ENCODE assay signal across 18 mouse cellular contexts in the genomic region with DNA sequence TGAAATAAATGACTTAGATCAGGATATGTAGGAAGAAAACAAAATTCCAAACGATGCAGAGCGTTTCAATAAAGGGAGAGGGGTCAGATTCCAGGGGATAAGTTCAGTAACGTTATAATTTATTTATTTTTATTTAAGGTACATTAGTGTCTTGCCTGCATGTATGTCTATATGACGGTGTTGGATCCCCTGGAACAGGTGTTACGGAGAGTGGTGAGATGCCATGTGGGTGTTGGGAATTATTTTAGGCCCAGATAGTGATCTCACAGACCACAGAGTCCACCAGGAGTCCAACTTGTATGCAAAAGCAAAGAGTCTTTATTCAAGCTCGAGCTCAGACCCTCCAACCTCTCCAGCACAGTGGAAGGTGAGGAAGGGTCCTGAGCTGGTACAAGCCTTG. TPM values are rescaled to one million over a fixed set of nuclear protein-coding genes. Genes with fewer than 3 reads are reported as not detected.
DNase-seq lines count a peak whose midpoint lies in the region; ATAC-seq and TF ChIP-seq lines count a peak whose summit lies in the region.
"Had no signal": no experiment of that assay in that cellular context is flagged by ENCODE, and none has a peak within 500 bp of the region (broad histone marks: within the 10 kb centered on the region; RNA-seq: fewer than 3 reads in every experiment).

No protein-coding gene starts in this region.

- H3K27ac ChIP-seq in forebrain, embryonic 14.5 days (ENCODE audit: low read depth, low read length): no peak overlapping the region
- no peak overlapping the region for H3K27ac ChIP-seq in forebrain, embryonic 10.5 days
- peak overlapping the region; percentile 89 for H3K27ac ChIP-seq in gastrocnemius, adult 2 months
- H3K27ac ChIP-seq in hindbrain, embryonic 16.5 days (ENCODE audit: low read depth, low read length): no peak overlapping the region; the same call in 1 of the 2 replicates
- no peak overlapping the region for H3K27ac ChIP-seq in hindbrain, embryonic 13.5 days
- no peak overlapping the region for H3K27ac ChIP-seq in neural tube, embryonic 14.5 days (ENCODE audit: low read depth, low read length)

- no peak for DNase-seq in forebrain, embryonic 14.5 days (ENCODE audit: low spot score)
- DNase-seq in forebrain, embryonic 10.5 days (ENCODE audit: extremely low spot score, low spot score): no peak
- no peak for DNase-seq in gastrocnemius, adult 2 months
- no peak for DNase-seq in gastrocnemius, postnatal 14 days
- no peak for DNase-seq in neural tube, embryonic 10.5 days (ENCODE audit: extremely low spot score, low spot score)
- DNase-seq: B cell, adult 2 months; cerebellum, adult 18-20 months; gastrocnemius, postnatal 10 days had no signal

- H3K9ac ChIP-seq in forebrain, embryonic 14.5 days (ENCODE audit: low read length): no peak overlapping the region
- no peak overlapping the region for H3K9ac ChIP-seq in hindbrain, embryonic 16.5 days (ENCODE audit: low read depth, low read length)
- no peak overlapping the region for H3K9ac ChIP-seq in hindbrain, embryonic 13.5 days
- no peak overlapping the region for H3K9ac ChIP-seq in neural tube, embryonic 14.5 days (replicated peaks; ENCODE audit: low read depth, low read length)

- peak; percentile 46; the same call in 1 of the 2 replicates for ATAC-seq in forebrain, embryonic 14.5 days
- 0 out of 2 replicates have a peak, but pooled peaks have one; percentile 42 for ATAC-seq in hindbrain, embryonic 16.5 days
- ATAC-seq in hindbrain, embryonic 13.5 days (ENCODE audit: low FRiP score): no peak
- ATAC-seq in neural tube, embryonic 14.5 days (ENCODE audit: low read depth): peak; percentile 38; the same call in 1 of the 2 replicates
- ATAC-seq: intestine, postnatal 0 days; Patski had no signal

- no peak overlapping the region for H3K4me2 ChIP-seq in forebrain, embryonic 14.5 days (ENCODE audit: low read length)
- no peak overlapping the region for H3K4me2 ChIP-seq in hindbrain, embryonic 16.5 days (ENCODE audit: low read length)
- H3K4me2 ChIP-seq in hindbrain, embryonic 13.5 days: no peak overlapping the region
- H3K4me2 ChIP-seq in neural tube, embryonic 14.5 days (ENCODE audit: low read depth, low read length): no peak overlapping the region
- H3K4me2 ChIP-seq: heart, embryonic 11.5 days had no signal

- H3K4me3 ChIP-seq in forebrain, embryonic 14.5 days (ENCODE audit: low read depth, low read length): no peak overlapping the region
- H3K4me3 ChIP-seq in forebrain, embryonic 10.5 days: no peak overlapping the region
- H3K4me3 ChIP-seq in gastrocnemius, adult 2 months: no peak overlapping the region
- no peak overlapping the region for H3K4me3 ChIP-seq in hindbrain, embryonic 16.5 days (ENCODE audit: low read length)
- no peak overlapping the region for H3K4me3 ChIP-seq in hindbrain, embryonic 13.5 days
- H3K4me3 ChIP-seq in neural tube, embryonic 14.5 days (ENCODE audit: low read depth, low read length): no peak overlapping the region

- H3K9me3 ChIP-seq in forebrain, embryonic 14.5 days (replicated peaks; ENCODE audit: control insufficient read depth, low read length): no peaks in the 10 kb centered on the region
- no peaks in the 10 kb centered on the region for H3K9me3 ChIP-seq in forebrain, embryonic 10.5 days
- no peaks in the 10 kb centered on the region for H3K9me3 ChIP-seq in hindbrain, embryonic 16.5 days (ENCODE audit: control insufficient read depth, low read length)
- H3K9me3 ChIP-seq in hindbrain, embryonic 13.5 days: no peaks in the 10 kb centered on the region
- H3K9me3 ChIP-seq in neural tube, embryonic 14.5 days (ENCODE audit: control insufficient read depth, low read length): no peaks in the 10 kb centered on the region
- H3K9me3 ChIP-seq: G1E had no signal

- H3K4me1 ChIP-seq in forebrain, embryonic 14.5 days (ENCODE audit: control insufficient read depth, insufficient read depth, low read length): no peaks in the 10 kb centered on the region; the same call in 1 of the 2 replicates
- peaks cover 8% of the 10 kb centered on the region for H3K4me1 ChIP-seq in forebrain, embryonic 10.5 days
- no peaks in the 10 kb centered on the region for H3K4me1 ChIP-seq in hindbrain, embryonic 16.5 days (ENCODE audit: control insufficient read depth, insufficient read depth, low read depth, low read length)
- H3K4me1 ChIP-seq in hindbrain, embryonic 13.5 days (replicated peaks): no peaks in the 10 kb centered on the region
- H3K4me1 ChIP-seq in neural tube, embryonic 14.5 days (ENCODE audit: control insufficient read depth, insufficient read depth, low read length): no peaks in the 10 kb centered on the region

- intact Hi-C loops in gastrocnemius, adult 2 months (cut with DNase I): no loop called here
- intact Hi-C loops in gastrocnemius, postnatal 14 days (cut with DNase I; ENCODE audit: low total_unique reads): no loop called here

- H3K36me3 ChIP-seq in forebrain, embryonic 14.5 days (ENCODE audit: control insufficient read depth, insufficient read depth, low read length): no peaks in the 10 kb centered on the region
- no peaks in the 10 kb centered on the region for H3K36me3 ChIP-seq in forebrain, embryonic 10.5 days (replicated peaks)
- no peaks in the 10 kb centered on the region for H3K36me3 ChIP-seq in hindbrain, embryonic 16.5 days (ENCODE audit: control insufficient read depth, insufficient read depth, low read length)
- H3K36me3 ChIP-seq in hindbrain, embryonic 13.5 days: no peaks in the 10 kb centered on the region
- no peaks in the 10 kb centered on the region for H3K36me3 ChIP-seq in neural tube, embryonic 14.5 days (ENCODE audit: control insufficient read depth, insufficient read depth, low read length)
- H3K36me3 ChIP-seq: G1E had no signal

- no peak for TF ChIP-seq CTCF in gastrocnemius, adult 2 months (IDR thresholded peaks at IDR 0.05)

- no peaks in the 10 kb centered on the region for H3K27me3 ChIP-seq in forebrain, embryonic 14.5 days (replicated peaks; ENCODE audit: control insufficient read depth, insufficient read depth, low read length)
- no peaks in the 10 kb centered on the region for H3K27me3 ChIP-seq in forebrain, embryonic 10.5 days (ENCODE audit: poor library complexity, severe bottlenecking)
- H3K27me3 ChIP-seq in hindbrain, embryonic 16.5 days (replicated peaks; ENCODE audit: control insufficient read depth, insufficient read depth, low read length): no peaks in the 10 kb centered on the region
- no peaks in the 10 kb centered on the region for H3K27me3 ChIP-seq in hindbrain, embryonic 13.5 days
- no peaks in the 10 kb centered on the region for H3K27me3 ChIP-seq in neural tube, embryonic 14.5 days (ENCODE audit: control insufficient read depth, insufficient read depth, low read length)
- H3K27me3 ChIP-seq: CH12.LX, Patski had no signal

- WGBS in forebrain, embryonic 14.5 days: 86% methylated on average over 6 of the region's 6 CpGs
- 89% methylated on average over 6 of the region's 6 CpGs for WGBS in forebrain, embryonic 10.5 days
- 77% methylated on average over 6 of the region's 6 CpGs for WGBS in hindbrain, embryonic 16.5 days
- 80% methylated on average over 6 of the region's 6 CpGs for WGBS in hindbrain, embryonic 13.5 days
- WGBS in neural tube, embryonic 14.5 days: 82% methylated on average over 6 of the region's 6 CpGs

RNA-seq across cellular contexts. Expression of a gene that starts 16.2 kb away (rescaled TPM):
- 0.05 TPM in 2 replicates for polyA plus RNA-seq in forebrain, embryonic 14.5 days (2014; fragmentation: Nextera tagmentation; extraction: Ambion mirVana)
- polyA plus RNA-seq in forebrain, embryonic 10.5 days (2016; fragmentation: Nextera tagmentation; extraction: Ambion mirVana): 0.20 and 0.22 TPM in 2 replicates
- total RNA-seq in gastrocnemius, adult 2 months (2021): 100 to 1,000 TPM; 491 to 601 TPM
- 100 to 1,000 TPM; 489 to 543 TPM for total RNA-seq in gastrocnemius, postnatal 14 days (2021)
- 0.34 and 1.5 TPM in 2 replicates for polyA plus RNA-seq in hindbrain, embryonic 16.5 days (2015; fragmentation: Nextera tagmentation; extraction: Ambion mirVana)
- polyA plus RNA-seq in hindbrain, embryonic 13.5 days (2015; fragmentation: Nextera tagmentation; extraction: Ambion mirVana): 0.17 and 0.48 TPM in 2 replicates
- polyA plus RNA-seq in neural tube, embryonic 14.5 days (2014; fragmentation: Nextera tagmentation; extraction: Ambion mirVana): 0.12 and 0.13 TPM in 2 replicates
- total RNA-seq: adrenal gland, postnatal 36 days; CH12.LX; hematopoietic stem cell, adult 5-6 weeks had no signal
- polyA plus RNA-seq: G1E; intestine, postnatal 0 days had no signal
